Mouse (Mus musculus) stomach, embryonic 16.5 days (tissue): ENCODE data around the gene Apoc1. TPM values are rescaled to one million over a fixed set of nuclear protein-coding genes. Genes with fewer than 3 reads are reported as not detected.
"Not testable (repeated sequence)": the region's sequence is repeated elsewhere in the genome, so short reads cannot be mapped to it uniquely, and the experiment has no call there.

Source experiments
- ATAC-seq: fragments of 200-750 bp; cut with Nextera tagmentation; 2 replicates; pipeline ENCODE4 v1.8.0; 2017; ENCODE audit warnings: moderate number of reproducible peaks, moderate TSS enrichment; ENCODE audit not compliant: insufficient read depth, low FRiP score
- H3K27ac ChIP-seq: fragments of 300-500 bp; sonication (generic); 2 replicates; pipeline ENCODE4 v1.5.1; 2014; ENCODE audit warnings: low read length
- H3K27me3 ChIP-seq: fragments of 300-500 bp; sonication (generic); 2 replicates; pipeline ENCODE4 v1.6.1; 2014; ENCODE audit warnings: low read length, control low read depth, mixed read lengths; ENCODE audit not compliant: control insufficient read depth, insufficient read depth
- H3K36me3 ChIP-seq: fragments of 300-500 bp; sonication (generic); 2 replicates; pipeline ENCODE4 v1.6.1; 2014; ENCODE audit warnings: low read length; ENCODE audit not compliant: control insufficient read depth, insufficient read depth
- H3K4me1 ChIP-seq: fragments of 300-500 bp; sonication (generic); 2 replicates; pipeline ENCODE4 v1.6.1; 2014; ENCODE audit warnings: low read length, control low read depth, mixed read lengths; ENCODE audit not compliant: control insufficient read depth, insufficient read depth
- H3K4me2 ChIP-seq: fragments of 300-500 bp; sonication (generic); 2 replicates; pipeline ENCODE4 v1.6.1; 2014; ENCODE audit warnings: low read depth, low read length, mixed read lengths
- H3K4me3 ChIP-seq: fragments of 300-500 bp; sonication (generic); replicated peaks from 2 replicates; pipeline ENCODE4 v1.5.1; 2014; ENCODE audit warnings: mild to moderate bottlenecking, low read length
- H3K9ac ChIP-seq: fragments of 300-500 bp; sonication (generic); 2 replicates; pipeline ENCODE4 v1.6.1; 2014; ENCODE audit warnings: low read length
- H3K9me3 ChIP-seq: fragments of 300-500 bp; sonication (generic); replicated peaks from 2 replicates; pipeline ENCODE4 v1.6.1; 2016; ENCODE audit warnings: low read length, control low read depth; ENCODE audit not compliant: control insufficient read depth
- WGBS: fragments of 180-500 bp; shearing (Covaris S2); extraction: QIAGEN DNeasy Blood & Tissue Kit; methylation state at CpG from one replicate; pipeline ENCODE4 v1.1.7; 2014; 5-methylcytosine and 5-hydroxymethylcytosine counted together
- polyA plus RNA-seq: library from polyadenylated mRNA; unstranded; fragments of >200 nt; fragmentation: Nextera tagmentation; extraction: Ambion mirVana; gene quantifications from 2 replicates; pipeline ENCODE4 v1.2.1, GENCODE M21; 2015

Apoc1 gene
- polyA plus RNA-seq, 1 experiment from 2014 or later = 53.4 TPM

DNA sequence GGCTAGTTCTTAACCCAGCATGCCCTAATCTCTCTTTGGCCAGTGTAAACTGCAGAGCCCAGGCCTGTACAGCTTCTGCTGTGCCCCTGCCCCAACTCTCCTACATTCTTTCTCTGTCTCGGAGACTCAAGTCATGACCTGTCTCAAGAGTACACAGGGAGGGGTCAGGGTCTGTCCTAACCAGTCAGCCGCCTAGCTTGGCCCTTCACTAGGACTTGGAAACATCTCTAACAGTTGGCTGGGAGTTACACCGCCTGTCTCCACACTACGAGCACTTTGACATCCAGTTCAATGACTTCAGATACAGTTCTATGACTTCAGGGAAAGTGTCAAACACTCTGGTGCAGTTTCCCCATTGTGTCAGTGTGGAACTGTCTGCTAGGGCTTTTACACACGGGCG, 1.0 kb downstream of the Apoc1 start:
- ATAC-seq = no peak
- Histone ChIP-seq H3K27me3 (no peaks in the 10 kb centered on the region), H3K4me3 (no peak overlapping the region), H3K9ac (no peak overlapping the region), H3K4me1 (peaks cover 21% of the 10 kb centered on the region; the same call in 1 of the 2 replicates), H3K36me3 (no peaks in the 10 kb centered on the region; the same call in 1 of the 2 replicates), H3K9me3 (no peaks in the 10 kb centered on the region), H3K27ac (no peak overlapping the region), H3K4me2 (no peak overlapping the region)
- 71% methylated on average over 6 of the region's 6 CpGs for WGBS

- Histone ChIP-seq H3K27ac (no peak overlapping the region), H3K36me3 (no peaks in the 10 kb centered on the region), H3K9me3 (no peaks in the 10 kb centered on the region), H3K4me1 (peaks cover 21% of the 10 kb centered on the region; the same call in 1 of the 2 replicates), H3K4me2 (no peak overlapping the region), H3K4me3 (no peak overlapping the region), H3K9ac (no peak overlapping the region), H3K27me3 (no peaks in the 10 kb centered on the region)
- WGBS = 87% methylated on average over 4 of the region's 4 CpGs
- ATAC-seq = no peak
Measured at GRCm38 (mm10) chr7:19690845-19691244, 1.6 kb downstream of the Apoc1 start.

- H3K27me3 ChIP-seq = no peaks in the 10 kb centered on the region
- 98% methylated on average over 2 of the region's 2 CpGs for WGBS
- H3K36me3 ChIP-seq = no peaks in the 10 kb centered on the region
- peaks cover 8% of the 10 kb centered on the region; the same call in 1 of the 2 replicates for H3K4me1 ChIP-seq
- H3K27ac ChIP-seq = no peak overlapping the region
- H3K4me2 ChIP-seq = no peak overlapping the region
- no peak for ATAC-seq
- H3K9me3 ChIP-seq = no peaks in the 10 kb centered on the region
- no peak overlapping the region for H3K9ac ChIP-seq
- no peak overlapping the region for H3K4me3 ChIP-seq
Measured at GRCm38 (mm10) chr7:19688611-19689010, 3.8 kb downstream of the Apoc1 start.

- H3K4me1 ChIP-seq = peaks cover 3% of the 10 kb centered on the region; the same call in 1 of the 2 replicates
- H3K27me3 ChIP-seq = no peaks in the 10 kb centered on the region
- H3K4me3 ChIP-seq = no peak overlapping the region
- ATAC-seq = no peak
- no peaks in the 10 kb centered on the region for H3K9me3 ChIP-seq
- H3K27ac ChIP-seq = no peak overlapping the region
- no peak overlapping the region for H3K9ac ChIP-seq
- H3K36me3 ChIP-seq = no peaks in the 10 kb centered on the region
- no peak overlapping the region for H3K4me2 ChIP-seq
- WGBS = 94% methylated on average over 10 of the region's 10 CpGs
Measured at GRCm38 (mm10) chr7:19688101-19688500, 4.4 kb downstream of the Apoc1 start.

GRCm38 (mm10) chr7:19686927-19687583, 5.4 kb downstream of the Apoc1 start:
- not testable (repeated sequence) for H3K9me3 ChIP-seq, ATAC-seq, H3K4me1 ChIP-seq, H3K4me2 ChIP-seq, H3K4me3 ChIP-seq, H3K27ac ChIP-seq, H3K36me3 ChIP-seq, H3K9ac ChIP-seq, H3K27me3 ChIP-seq
- 59% methylated on average over 8 of the region's 8 CpGs for WGBS

DNA sequence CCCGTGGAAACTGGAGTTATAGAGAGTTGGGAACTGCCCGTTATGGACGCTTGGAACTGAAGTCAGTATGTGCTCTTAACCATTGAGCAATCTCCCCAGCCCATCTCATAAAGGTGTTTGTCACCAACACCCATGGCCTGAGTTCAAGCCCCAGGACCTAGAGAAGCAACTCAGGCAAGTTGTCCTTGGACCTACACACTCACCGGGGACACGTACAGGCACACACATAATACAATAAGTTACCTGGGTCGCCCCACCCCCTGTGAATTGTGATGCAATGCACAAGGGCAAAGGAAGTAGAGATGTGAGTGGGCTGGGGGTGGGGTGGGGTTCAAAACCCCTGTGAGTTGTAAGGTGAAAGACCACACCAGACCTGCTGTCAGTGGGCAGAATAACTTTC, 5.9 kb downstream of the Apoc1 start:
- H3K27me3 ChIP-seq = no peaks in the 10 kb centered on the region
- no peak overlapping the region for H3K4me2 ChIP-seq
- H3K27ac ChIP-seq = no peak overlapping the region
- H3K36me3 ChIP-seq = no peaks in the 10 kb centered on the region
- no peaks in the 10 kb centered on the region for H3K9me3 ChIP-seq
- no peak; the same call in 1 of the 2 replicates for ATAC-seq
- no peak overlapping the region for H3K9ac ChIP-seq
- no peaks in the 10 kb centered on the region for H3K4me1 ChIP-seq
- H3K4me3 ChIP-seq = no peak overlapping the region
- 77% methylated on average over 6 of the region's 6 CpGs for WGBS

GRCm38 (mm10) chr7:19685374-19685773, 7.1 kb downstream of the Apoc1 start:
- WGBS = 40% methylated on average over 4 of the region's 4 CpGs
- no peaks in the 10 kb centered on the region for H3K9me3 ChIP-seq
- H3K4me1 ChIP-seq = no peaks in the 10 kb centered on the region
- H3K27ac ChIP-seq = no peak overlapping the region
- H3K9ac ChIP-seq = no peak overlapping the region
- H3K36me3 ChIP-seq = no peaks in the 10 kb centered on the region
- no peak overlapping the region for H3K4me2 ChIP-seq
- no peak for ATAC-seq
- H3K4me3 ChIP-seq = no peak overlapping the region
- no peaks in the 10 kb centered on the region for H3K27me3 ChIP-seq

GRCm38 (mm10) chr7:19683771-19684201, 8.7 kb downstream of the Apoc1 start:
- 82% methylated on average over 6 of the region's 6 CpGs for WGBS
- Histone ChIP-seq H3K27ac (0 out of 2 replicates have a peak overlapping the region, but pooled peaks have one; percentile 6), H3K36me3 (no peaks in the 10 kb centered on the region), H3K4me1 (no peaks in the 10 kb centered on the region), H3K27me3 (no peaks in the 10 kb centered on the region), H3K4me2 (no peak overlapping the region), H3K4me3 (no peak overlapping the region), H3K9me3 (no peaks in the 10 kb centered on the region), H3K9ac (no peak overlapping the region)
- no peak for ATAC-seq

DNA sequence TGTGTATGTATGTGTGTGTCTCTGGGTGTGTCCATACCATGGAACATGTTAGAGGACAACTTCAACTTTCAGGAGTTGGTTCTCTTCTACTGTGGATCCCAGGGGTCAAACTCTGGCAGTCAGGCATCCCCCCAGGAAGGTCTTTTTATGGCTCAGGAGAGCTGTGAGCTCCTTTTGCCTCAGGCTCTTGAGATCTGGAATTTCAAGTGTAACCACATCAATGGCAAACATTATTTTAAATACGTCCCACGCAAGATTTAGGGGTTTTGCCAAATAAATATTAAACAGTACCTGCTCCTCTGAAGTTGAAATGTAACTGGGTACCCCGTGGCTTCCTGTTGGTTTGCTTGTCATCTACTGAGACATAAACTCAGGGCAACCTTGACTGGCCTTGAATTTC, 9.5 kb downstream of the Apoc1 start:
- no peaks in the 10 kb centered on the region for H3K36me3 ChIP-seq
- H3K4me3 ChIP-seq = no peak overlapping the region
- no peak overlapping the region for H3K9ac ChIP-seq
- H3K9me3 ChIP-seq = no peaks in the 10 kb centered on the region
- ATAC-seq = no peak
- no peaks in the 10 kb centered on the region for H3K27me3 ChIP-seq
- H3K4me2 ChIP-seq = no peak overlapping the region
- 71% methylated on average over 3 of the region's 3 CpGs for WGBS
- no peaks in the 10 kb centered on the region for H3K4me1 ChIP-seq
- H3K27ac ChIP-seq = no peak overlapping the region
